Mouse (Mus musculus) MEL (cell line): ENCODE results near the gene Prkce. TPM values are rescaled to one million over a fixed set of nuclear protein-coding genes. Genes with fewer than 3 reads are reported as not detected.

ENCODE experiments used
- DNase-seq: peaks from one replicate; pipeline ENCODE4 v3.0.0; 2011; ENCODE audit warnings: low read depth, low spot score
- H3K27ac ChIP-seq: 2 replicates; pipeline ENCODE4 v1.5.1; 2012; ENCODE audit warnings: low read depth, mild to moderate bottlenecking, control low read depth, low read length, moderate library complexity; ENCODE audit not compliant: control insufficient read depth
- H3K27me3 ChIP-seq, 2 experiments: fragments of 150-350 bp in 1 of 2; sonication (generic) in 1 of 2; 2 replicates each; pipeline ENCODE4 v1.6.1; 2012; ENCODE audit warnings: low read length in 2 of 2, mild to moderate bottlenecking in 2 of 2, improper control_type of control experiment in 1 of 2, moderate library complexity in 1 of 2; ENCODE audit not compliant: insufficient read depth in 2 of 2, control insufficient read depth in 1 of 2
- H3K36me3 ChIP-seq, 2 experiments: 2 replicates each; pipeline ENCODE4 v1.6.1; 2012 to 2014; ENCODE audit warnings: low read length in 2 of 2, improper control_type of control experiment in 1 of 2, inconsistent platforms in 1 of 2, mild to moderate bottlenecking in 1 of 2; ENCODE audit not compliant: insufficient read depth in 2 of 2, control insufficient read depth in 1 of 2
- H3K4me1 ChIP-seq, 2 experiments: fragments of 150-350 bp in 1 of 2; sonication (generic) in 1 of 2; 2 replicates each; pipeline ENCODE4 v1.6.1; 2012; ENCODE audit warnings: low read length in 2 of 2, improper control_type of control experiment in 1 of 2, mild to moderate bottlenecking in 1 of 2; ENCODE audit not compliant: insufficient read depth in 2 of 2, control insufficient read depth in 1 of 2
- H3K4me3 ChIP-seq, 2 experiments: fragments of 150-350 bp in 1 of 2; sonication (generic) in 1 of 2; 2 replicates each; pipeline ENCODE4 v1.5.1; 2012; ENCODE audit warnings: low read depth in 2 of 2, low read length in 2 of 2, mild to moderate bottlenecking in 2 of 2, moderate library complexity in 2 of 2, control low read depth in 1 of 2, improper control_type of control experiment in 1 of 2; ENCODE audit not compliant: control insufficient read depth in 1 of 2, insufficient read depth in 1 of 2
- H3K79me2 ChIP-seq: 2 replicates; pipeline ENCODE4 v1.6.1; 2012; ENCODE audit warnings: mild to moderate bottlenecking, low read length, moderate library complexity; ENCODE audit not compliant: control insufficient read depth, poor library complexity, insufficient read depth
- H3K9ac ChIP-seq: 2 replicates; pipeline ENCODE4 v1.6.1; 2012; ENCODE audit warnings: low read depth, mild to moderate bottlenecking, control low read depth, low read length, moderate library complexity; ENCODE audit not compliant: control insufficient read depth, poor library complexity, severe bottlenecking
- H3K9me3 ChIP-seq: fragments of 150-350 bp; sonication (generic); replicated peaks from 2 replicates; pipeline ENCODE4 v1.6.1; 2012; ENCODE audit warnings: mild to moderate bottlenecking, low read length, improper control_type of control experiment, moderate library complexity; ENCODE audit not compliant: insufficient read depth
- CHD2 ChIP-seq: IDR thresholded peaks from 2 replicates; pipeline ENCODE4 v1.6.1; 2011; ENCODE audit warnings: low read length, improper control_type of control experiment
- CTCF ChIP-seq, 3 experiments: IDR thresholded peaks in 2 of 3; conservative IDR thresholded peaks in 1 of 3; 2 replicates each; pipeline ENCODE4 v1.5.1; 2011 to 2012; ENCODE audit warnings: low read length in 3 of 3, low read depth in 2 of 3, mild to moderate bottlenecking in 2 of 3, improper control_type of control experiment in 1 of 3, inconsistent platforms in 1 of 3, mixed read lengths in 1 of 3, moderate library complexity in 1 of 3; ENCODE audit not compliant: control insufficient read depth in 1 of 3, insufficient read depth in 1 of 3, poor library complexity in 1 of 3, severe bottlenecking in 1 of 3
- EP300 ChIP-seq, 2 experiments: IDR thresholded peaks; 2 replicates each; pipeline ENCODE4 v1.6.1; 2011; ENCODE audit warnings: improper control_type of control experiment in 2 of 2, low read length in 2 of 2, low read depth in 1 of 2, mild to moderate bottlenecking in 1 of 2
- ETS1 ChIP-seq: IDR thresholded peaks from 2 replicates; pipeline ENCODE4 v1.6.1; 2012; ENCODE audit warnings: low read depth, mild to moderate bottlenecking, inconsistent platforms, low read length, improper control_type of control experiment, moderate library complexity
- GABPA ChIP-seq: IDR thresholded peaks from 2 replicates; pipeline ENCODE4 v1.6.1; 2012; ENCODE audit warnings: low read depth, mild to moderate bottlenecking, inconsistent platforms, low read length, improper control_type of control experiment, moderate library complexity
- HCFC1 ChIP-seq: IDR thresholded peaks from 2 replicates; pipeline ENCODE4 v1.6.1; 2012; ENCODE audit warnings: low read depth, mild to moderate bottlenecking, inconsistent platforms, low read length, improper control_type of control experiment, moderate library complexity
- MXI1 ChIP-seq: IDR thresholded peaks from 2 replicates; pipeline ENCODE4 v1.6.1; 2011; ENCODE audit warnings: mild to moderate bottlenecking, low read depth, low read length, improper control_type of control experiment
- MYC ChIP-seq: IDR thresholded peaks from 2 replicates; pipeline ENCODE4 v1.6.1; 2011; ENCODE audit warnings: low read depth, mild to moderate bottlenecking, low read length, improper control_type of control experiment, moderate library complexity
- NRF1 ChIP-seq: IDR thresholded peaks from 2 replicates; pipeline ENCODE4 v1.6.1; 2014; ENCODE audit warnings: low read depth, mild to moderate bottlenecking, inconsistent platforms, low read length, improper control_type of control experiment, moderate library complexity; ENCODE audit not compliant: poor library complexity, insufficient read depth, severe bottlenecking
- UBTF ChIP-seq: IDR thresholded peaks from 2 replicates; pipeline ENCODE4 v1.6.1; 2012; ENCODE audit warnings: low read depth, mild to moderate bottlenecking, inconsistent platforms, low read length, improper control_type of control experiment, moderate library complexity, borderline replicate concordance; ENCODE audit not compliant: insufficient read depth
- USF1 ChIP-seq: IDR thresholded peaks from 2 replicates; pipeline ENCODE4 v1.6.1; 2014; ENCODE audit warnings: low read depth, mild to moderate bottlenecking, inconsistent platforms, low read length, improper control_type of control experiment, moderate library complexity
- ZKSCAN1 ChIP-seq: IDR thresholded peaks from 2 replicates; pipeline ENCODE4 v1.6.1; 2012; ENCODE audit warnings: low read depth, mild to moderate bottlenecking, inconsistent platforms, low read length, improper control_type of control experiment, moderate library complexity
- ZNF384 ChIP-seq: IDR thresholded peaks from 2 replicates; pipeline ENCODE4 v1.6.1; 2012; ENCODE audit warnings: low read depth, mild to moderate bottlenecking, inconsistent platforms, low read length, improper control_type of control experiment
- polyA plus RNA-seq, 2 experiments: library from polyadenylated mRNA; stranded (reverse) in 1 of 2; unstranded in 1 of 2; fragments of >175 nt in 1 of 2; fragments of >200 nt in 1 of 2; gene quantifications; 2 replicates each; pipeline versions ENCODE4 v1.2.1 to v1.2.4; 2012; ENCODE audit warnings: low replicate concordance in 2 of 2, low read depth in 1 of 2; ENCODE audit not compliant: insufficient read length in 2 of 2, insufficient read depth in 1 of 2, missing spikeins in 1 of 2
- total RNA-seq: library from RNA; depleted of rRNA; stranded (reverse); fragments of 300-350 nt; gene quantifications from 2 replicates; pipeline ENCODE4 v1.2.3, GENCODE M21; 2012

Prkce gene
- total and polyA plus RNA-seq, 3 experiments, result 3.0 to 5.3 TPM; not detected in 1

GRCm38 (mm10) chr17:86433117-86433516 lies 265.5 kb downstream of the Prkce start:
- no peak for TF ChIP-seq ZKSCAN1
- no peak for TF ChIP-seq GABPA
- TF ChIP-seq USF1, result no peak
- TF ChIP-seq NRF1, result peak; percentile 54; the same call in 1 of the 2 replicates
- no peak; a peak in 1 of 4 replicates for TF ChIP-seq EP300 (IDR thresholded peaks at IDR 0.05; ENCODE audit: low read depth in 1 of 2, low read length in 2 of 2)
- TF ChIP-seq ETS1, result peak; percentile 36; the same call in 1 of the 2 replicates
- peak; percentile 32 for DNase-seq
- H3K36me3 ChIP-seq, result no peaks in the 10 kb centered on the region
- H3K79me2 ChIP-seq, result no peaks in the 10 kb centered on the region
- no peak overlapping the region for H3K9ac ChIP-seq
- no peak overlapping the region for H3K27ac ChIP-seq
- no peak overlapping the region for H3K4me3 ChIP-seq
- H3K4me1 ChIP-seq, result peaks cover 0 to 5% of the 10 kb centered on the region in 2 experiments; a peak in 3 of 4 replicates
- H3K9me3 ChIP-seq, result no peaks in the 10 kb centered on the region
- H3K27me3 ChIP-seq, result no peaks in the 10 kb centered on the region

GRCm38 (mm10) chr17:86433813-86434212 lies 266.2 kb downstream of the Prkce start:
- Histone ChIP-seq H3K27me3 (no peaks in the 10 kb centered on the region), H3K79me2 (no peaks in the 10 kb centered on the region), H3K4me1 (peaks cover 0 to 8% of the 10 kb centered on the region in 2 experiments; a peak in 3 of 4 replicates), H3K36me3 (no peaks in the 10 kb centered on the region), H3K9me3 (no peaks in the 10 kb centered on the region), H3K9ac (no peak overlapping the region), H3K4me3 (no peak overlapping the region), H3K27ac (no peak overlapping the region)
- DNase-seq, result no peak
- no peak for TF ChIP-seq MYC
- TF ChIP-seq ZNF384, result no peak
- no peak for TF ChIP-seq UBTF
- no peak for TF ChIP-seq CHD2
- TF ChIP-seq MXI1, result no peak
- TF ChIP-seq GABPA, result no peak

GRCm38 (mm10) chr17:86434781-86435180 lies 267.2 kb downstream of the Prkce start:
- TF ChIP-seq NRF1 (no peak), HCFC1 (no peak), CTCF (IDR thresholded peaks at IDR 0.05 in 2 of 3, conservative IDR thresholded peaks at IDR 0.05 in 1 of 3; ENCODE audit: control insufficient read depth in 1 of 3, insufficient read depth in 1 of 3, low read depth in 2 of 3, low read length in 3 of 3, poor library complexity in 1 of 3, severe bottlenecking in 1 of 3) (no peak), EP300 (IDR thresholded peaks at IDR 0.05; ENCODE audit: low read depth in 1 of 2, low read length in 2 of 2) (no peak)
- Histone ChIP-seq H3K36me3 (peaks cover 0 to 4% of the 10 kb centered on the region in 2 experiments; a peak in 1 of 4 replicates), H3K27me3 (no peaks in the 10 kb centered on the region), H3K9me3 (no peaks in the 10 kb centered on the region), H3K27ac (no peak overlapping the region), H3K79me2 (no peaks in the 10 kb centered on the region), H3K4me3 (no peak overlapping the region), H3K4me1 (peaks cover 8 to 15% of the 10 kb centered on the region in 2 experiments), H3K9ac (no peak overlapping the region)
- no peak for DNase-seq
